Mouse (Mus musculus) limb, embryonic 12.5 days (tissue): ENCODE measurements around the gene Snai1. TPM values are rescaled to one million over a fixed set of nuclear protein-coding genes. Genes with fewer than 3 reads are reported as not detected.

Experiments
- ATAC-seq: fragments of 200-750 bp; cut with Nextera tagmentation; 2 replicates; pipeline ENCODE4 v1.8.0; 2017; ENCODE audit warnings: low read depth, moderate TSS enrichment; ENCODE audit not compliant: insufficient number of reproducible peaks, insufficient read depth, low FRiP score, low TSS enrichment
- H3K27ac ChIP-seq: fragments of 300-500 bp; sonication (generic); 2 replicates; pipeline ENCODE4 v1.5.1; 2016; ENCODE audit warnings: mild to moderate bottlenecking, moderate library complexity
- H3K27me3 ChIP-seq: fragments of 300-500 bp; sonication (generic); 2 replicates; pipeline ENCODE4 v1.6.1; 2016; ENCODE audit warnings: mild to moderate bottlenecking, moderate library complexity
- H3K36me3 ChIP-seq: fragments of 300-500 bp; sonication (generic); 2 replicates; pipeline ENCODE4 v1.6.1; 2016; ENCODE audit warnings: mild to moderate bottlenecking, moderate library complexity
- H3K4me1 ChIP-seq: fragments of 300-500 bp; sonication (generic); replicated peaks from 2 replicates; pipeline ENCODE4 v1.6.1; 2016
- H3K4me2 ChIP-seq: fragments of 300-500 bp; sonication (generic); 2 replicates; pipeline ENCODE4 v1.6.1; 2016; ENCODE audit warnings: mild to moderate bottlenecking, moderate library complexity
- H3K4me3 ChIP-seq: fragments of 300-500 bp; sonication (generic); replicated peaks from 2 replicates; pipeline ENCODE4 v1.5.1; 2016; ENCODE audit warnings: mild to moderate bottlenecking
- H3K9ac ChIP-seq: fragments of 300-500 bp; sonication (generic); replicated peaks from 2 replicates; pipeline ENCODE4 v1.6.1; 2016; ENCODE audit warnings: mild to moderate bottlenecking, moderate library complexity
- H3K9me3 ChIP-seq: fragments of 300-500 bp; sonication (generic); 2 replicates; pipeline ENCODE4 v1.6.1; 2016; ENCODE audit warnings: mild to moderate bottlenecking, moderate library complexity
- WGBS: fragments of 180-500 bp; shearing (Covaris S2); methylation state at CpG from one replicate; pipeline ENCODE4 v1.1.7; 2016; 5-methylcytosine and 5-hydroxymethylcytosine counted together
- polyA plus RNA-seq: library from polyadenylated mRNA; unstranded; fragments of >200 nt; fragmentation: Nextera tagmentation; extraction: Ambion mirVana; gene quantifications from 2 replicates; pipeline ENCODE4 v1.2.1, GENCODE M21; 2016

The Snai1 gene
- polyA plus RNA-seq, 1 experiment from 2014 or later: 69.0 TPM

- Histone ChIP-seq H3K4me3 (no peak overlapping the region), H3K27me3 (peaks cover 7% of the 10 kb centered on the region), H3K4me2 (no peak overlapping the region), H3K36me3 (no peaks in the 10 kb centered on the region), H3K9ac (no peak overlapping the region), H3K9me3 (no peaks in the 10 kb centered on the region), H3K27ac (no peak overlapping the region), H3K4me1 (0 out of 2 replicates have a peak, but pooled peaks cover 4% of the 10 kb centered on the region)
- WGBS: 47% methylated on average over 5 of the region's 5 CpGs
- ATAC-seq: no peak
These were observed 8.0 kb upstream of the Snai1 start for GRCm38 (mm10) chr2:167529935-167530513.

- Histone ChIP-seq H3K4me2 (no peak overlapping the region), H3K27ac (no peak overlapping the region), H3K9ac (no peak overlapping the region), H3K4me1 (0 out of 2 replicates have a peak, but pooled peaks cover 4% of the 10 kb centered on the region), H3K27me3 (peaks cover 10% of the 10 kb centered on the region), H3K9me3 (no peaks in the 10 kb centered on the region), H3K4me3 (no peak overlapping the region), H3K36me3 (no peaks in the 10 kb centered on the region)
- no peak for ATAC-seq
- 65% methylated on average over 4 of the region's 4 CpGs for WGBS
These were observed 7.5 kb upstream of the Snai1 start for GRCm38 (mm10) chr2:167530536-167530935.

- H3K27me3 ChIP-seq: peaks cover 24% of the 10 kb centered on the region
- no peak overlapping the region for H3K4me3 ChIP-seq
- 21% methylated on average over 13 of the region's 13 CpGs for WGBS
- H3K9me3 ChIP-seq: no peaks in the 10 kb centered on the region
- no peak overlapping the region for H3K4me2 ChIP-seq
- H3K27ac ChIP-seq: no peak overlapping the region
- H3K36me3 ChIP-seq: no peaks in the 10 kb centered on the region
- H3K4me1 ChIP-seq: peaks cover 7% of the 10 kb centered on the region
- no peak overlapping the region for H3K9ac ChIP-seq
- no peak for ATAC-seq
These were observed 5.9 kb upstream of the Snai1 start for GRCm38 (mm10) chr2:167532131-167532530.

GRCm38 (mm10) chr2:167533880-167534279, 4.1 kb upstream of the Snai1 start:
- H3K36me3 ChIP-seq: no peaks in the 10 kb centered on the region
- H3K4me2 ChIP-seq: no peak overlapping the region
- H3K9me3 ChIP-seq: no peaks in the 10 kb centered on the region
- no peak overlapping the region for H3K27ac ChIP-seq
- H3K4me1 ChIP-seq: peaks cover 14% of the 10 kb centered on the region
- H3K4me3 ChIP-seq: no peak overlapping the region
- peaks cover 32% of the 10 kb centered on the region for H3K27me3 ChIP-seq
- ATAC-seq: no peak
- H3K9ac ChIP-seq: no peak overlapping the region

- Histone ChIP-seq H3K4me3 (no peak overlapping the region), H3K9ac (0 out of 2 replicates have a peak overlapping the region, but pooled peaks have one; percentile 18), H3K27ac (no peak overlapping the region), H3K4me2 (no peak overlapping the region), H3K36me3 (peaks cover 15% of the 10 kb centered on the region), H3K27me3 (peaks cover 32% of the 10 kb centered on the region), H3K4me1 (peaks cover 38% of the 10 kb centered on the region), H3K9me3 (no peaks in the 10 kb centered on the region)
- 30% methylated on average over 10 of the region's 10 CpGs for WGBS
- no peak for ATAC-seq
These were observed 1.6 kb upstream of the Snai1 start for GRCm38 (mm10) chr2:167536320-167536945.

GRCm38 (mm10) chr2:167538671-167539306, 794 bp downstream of the Snai1 start:
- peak overlapping the region; percentile 80 for H3K4me3 ChIP-seq
- H3K36me3 ChIP-seq: peaks cover 33% of the 10 kb centered on the region
- H3K4me1 ChIP-seq: peaks cover 62% of the 10 kb centered on the region
- peak overlapping the region; percentile 96 for H3K27ac ChIP-seq
- peak overlapping the region; percentile 88 for H3K9ac ChIP-seq
- H3K4me2 ChIP-seq: peak overlapping the region; percentile 91
- H3K9me3 ChIP-seq: no peaks in the 10 kb centered on the region
- H3K27me3 ChIP-seq: peaks cover 32% of the 10 kb centered on the region
- ATAC-seq: no peak
- 5% methylated on average over 34 of the region's 34 CpGs for WGBS

- Histone ChIP-seq H3K4me1 (peaks cover 72% of the 10 kb centered on the region), H3K9me3 (no peaks in the 10 kb centered on the region), H3K36me3 (peaks cover 33% of the 10 kb centered on the region), H3K9ac (peak overlapping the region; percentile 88), H3K4me3 (peak overlapping the region; percentile 80), H3K4me2 (peak overlapping the region; percentile 91), H3K27ac (peak overlapping the region; percentile 96), H3K27me3 (peaks cover 28% of the 10 kb centered on the region)
- 4% methylated on average over 14 of the region's 14 CpGs for WGBS
- 0 out of 2 replicates have a peak, but pooled peaks have one; percentile 0 for ATAC-seq
These were observed 1.8 kb downstream of the Snai1 start for GRCm38 (mm10) chr2:167539536-167540476.

GRCm38 (mm10) chr2:167540477-167541110, 2.6 kb downstream of the Snai1 start:
- H3K27me3 ChIP-seq: peaks cover 23% of the 10 kb centered on the region
- peak overlapping the region; percentile 80 for H3K4me3 ChIP-seq
- H3K9me3 ChIP-seq: no peaks in the 10 kb centered on the region
- H3K9ac ChIP-seq: peak overlapping the region; percentile 88
- peak overlapping the region; percentile 91 for H3K4me2 ChIP-seq
- H3K4me1 ChIP-seq: peaks cover 72% of the 10 kb centered on the region
- H3K36me3 ChIP-seq: peaks cover 33% of the 10 kb centered on the region
- WGBS: 6% methylated on average over 12 of the region's 12 CpGs
- H3K27ac ChIP-seq: peak overlapping the region; percentile 96
- no peak for ATAC-seq

GRCm38 (mm10) chr2:167541324-167541723, 3.3 kb downstream of the Snai1 start:
- Histone ChIP-seq H3K27ac (peak overlapping the region; percentile 96), H3K27me3 (peaks cover 17% of the 10 kb centered on the region), H3K9me3 (no peaks in the 10 kb centered on the region), H3K4me2 (peak overlapping the region; percentile 91), H3K9ac (peak overlapping the region; percentile 88), H3K36me3 (peaks cover 33% of the 10 kb centered on the region), H3K4me3 (peak overlapping the region; percentile 80), H3K4me1 (peaks cover 74% of the 10 kb centered on the region)
- ATAC-seq: no peak
- WGBS: 3% methylated on average over 6 of the region's 6 CpGs

- peaks cover 79% of the 10 kb centered on the region for H3K4me1 ChIP-seq
- peaks cover 33% of the 10 kb centered on the region for H3K36me3 ChIP-seq
- H3K9me3 ChIP-seq: no peaks in the 10 kb centered on the region
- H3K27ac ChIP-seq: peak overlapping the region; percentile 96
- no peak for ATAC-seq
- peaks cover 12% of the 10 kb centered on the region for H3K27me3 ChIP-seq
- H3K9ac ChIP-seq: peak overlapping the region; percentile 88
- H3K4me3 ChIP-seq: peak overlapping the region; percentile 80
- WGBS: 44% methylated on average over 12 of the region's 12 CpGs
- peak overlapping the region; percentile 91 for H3K4me2 ChIP-seq
These were observed 3.8 kb downstream of the Snai1 start for GRCm38 (mm10) chr2:167541761-167542160.
